Mouse (Mus musculus): ENCODE data around the gene Sarm1.

DNA sequence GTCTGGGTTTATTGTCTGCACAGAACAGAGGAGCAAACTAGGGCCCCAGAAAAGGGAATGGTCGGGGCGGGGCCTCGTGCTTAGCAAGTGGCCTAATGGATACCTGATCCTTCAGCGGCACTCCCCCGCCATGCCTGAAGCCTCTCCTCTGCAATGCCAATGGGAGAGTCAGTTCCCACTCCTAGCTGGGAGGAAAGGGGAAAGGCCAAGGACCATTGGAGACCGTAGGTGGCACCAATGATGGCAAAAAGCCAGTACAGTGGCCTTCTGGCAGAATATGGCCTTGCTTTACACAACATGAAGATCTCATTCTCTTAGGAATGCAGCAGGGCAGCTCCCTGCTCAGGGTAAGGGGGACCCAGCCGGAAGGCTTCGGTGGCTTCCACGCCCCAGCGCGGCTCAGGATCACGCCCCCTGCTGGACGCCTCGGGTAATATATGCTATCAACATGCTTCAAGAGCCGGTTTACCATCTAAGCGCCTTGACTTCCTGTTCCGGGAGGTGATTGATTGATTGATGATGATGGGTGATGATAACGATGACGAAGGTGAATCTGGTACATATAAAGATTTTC, 61.7 kb downstream of the Sarm1 start:
- TF ChIP-seq CTCF (IDR thresholded peaks at IDR 0.05; ENCODE audit: control insufficient read depth, insufficient read depth, insufficient replicate concordance, low read depth, low read length), result peak; percentile 93
- 0 out of 2 replicates have a peak, but pooled peaks have one; percentile 13 for TF ChIP-seq POLR2A (IDR thresholded peaks at IDR 0.05; ENCODE audit: control insufficient read depth, low read depth, low read length)
